30 mouse cellular contexts compared by ENCODE assay signal in the genomic region with DNA sequence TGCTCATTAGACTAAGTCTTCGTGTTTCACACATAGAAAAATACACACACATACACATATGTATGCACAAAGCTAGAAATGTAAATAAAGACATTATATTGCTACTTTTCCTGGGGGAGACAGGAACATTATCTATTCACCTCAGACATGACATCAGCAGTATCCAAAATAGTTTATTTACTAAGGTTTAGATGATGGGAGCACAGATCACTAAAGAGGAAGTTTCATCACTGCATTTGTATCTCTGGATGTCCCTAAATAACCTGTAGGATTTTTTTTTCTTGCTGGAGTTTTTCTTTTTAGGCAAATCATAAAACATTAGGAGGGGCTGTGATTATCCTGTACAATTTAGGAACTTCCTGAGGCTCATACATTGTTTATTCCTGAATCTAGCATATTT.
"Had no signal": no experiment of that assay in that cellular context is flagged by ENCODE, and none has a peak within 500 bp of the region (broad histone marks: within the 10 kb centered on the region; RNA-seq: fewer than 3 reads in every experiment).

No protein-coding gene starts in this region.

- H3K27me3 ChIP-seq: heart, embryonic 12.5 days; heart, embryonic 13.5 days; heart, embryonic 15.5 days; hindbrain, embryonic 12.5 days; hindbrain, embryonic 13.5 days; hindbrain, embryonic 15.5 days; intestine, embryonic 15.5 days; kidney, embryonic 15.5 days had no signal

- DNase-seq: heart, postnatal 10 days; heart, postnatal 14 days; heart, postnatal 36 days; heart, postnatal 4 days; kidney, adult 11 months; kidney, adult 18-20 months; kidney, adult 2 months; kidney, adult 8-10 months; kidney, adult 9 months; kidney, postnatal 10 days; kidney, postnatal 14 days; kidney, postnatal 25 days; kidney, postnatal 36 days; kidney, postnatal 4 days; layer of hippocampus, adult 9-11 months; layer of hippocampus, postnatal 36 days had no signal

- H3K9me3 ChIP-seq: heart, embryonic 12.5 days; heart, embryonic 13.5 days; heart, embryonic 15.5 days; hindbrain, embryonic 10.5 days; hindbrain, embryonic 12.5 days; hindbrain, embryonic 13.5 days; hindbrain, embryonic 15.5 days; intestine, embryonic 15.5 days; kidney, embryonic 15.5 days had no signal

- H3K27ac ChIP-seq: heart, embryonic 13.5 days; heart, embryonic 15.5 days; hindbrain, embryonic 10.5 days; hindbrain, embryonic 12.5 days; hindbrain, embryonic 13.5 days; hindbrain, embryonic 14.5 days; hindbrain, embryonic 15.5 days; hindbrain, postnatal 0 days; intestine, embryonic 15.5 days; kidney, embryonic 15.5 days; kidney, postnatal 0 days; layer of hippocampus, adult 2 months; left cerebral cortex, adult 2 months had no signal

- H3K4me3 ChIP-seq: heart, embryonic 12.5 days; heart, embryonic 13.5 days; heart, embryonic 15.5 days; hindbrain, embryonic 10.5 days; hindbrain, embryonic 12.5 days; hindbrain, embryonic 13.5 days; hindbrain, embryonic 15.5 days; intestine, embryonic 15.5 days; kidney, embryonic 15.5 days; layer of hippocampus, adult 2 months; left cerebral cortex, adult 2 months had no signal

- H3K36me3 ChIP-seq: heart, embryonic 12.5 days; heart, embryonic 13.5 days; heart, embryonic 15.5 days; hindbrain, embryonic 10.5 days; hindbrain, embryonic 12.5 days; hindbrain, embryonic 13.5 days; hindbrain, embryonic 15.5 days; intestine, embryonic 15.5 days; kidney, embryonic 15.5 days had no signal

- H3K4me1 ChIP-seq: heart, embryonic 12.5 days; heart, embryonic 13.5 days; heart, embryonic 15.5 days; hindbrain, embryonic 10.5 days; hindbrain, embryonic 12.5 days; hindbrain, embryonic 13.5 days; hindbrain, embryonic 15.5 days; intestine, embryonic 15.5 days; kidney, embryonic 15.5 days had no signal

- H3K9ac ChIP-seq: heart, embryonic 12.5 days; heart, embryonic 13.5 days; heart, embryonic 15.5 days; hindbrain, embryonic 12.5 days; hindbrain, embryonic 13.5 days; hindbrain, embryonic 14.5 days; hindbrain, embryonic 15.5 days; intestine, embryonic 15.5 days; kidney, embryonic 15.5 days had no signal
